Mouse (Mus musculus) hematopoietic stem cell, adult 5-6 weeks (primary cell): ENCODE data around the gene Ctrc. TPM values are rescaled to one million over a fixed set of nuclear protein-coding genes. Genes with fewer than 3 reads are reported as not detected.
"Not testable (repeated sequence)": the region's sequence is repeated elsewhere in the genome, so short reads cannot be mapped to it uniquely, and the experiment has no call there.

ENCODE experiments used
- ATAC-seq, 2 experiments: fragments of 125-278 bp in 1 of 2; replicated peaks in 1 of 2; 2 replicates each; pipeline ENCODE4 v1.8.0; 2016 to 2017; ENCODE audit warnings: inconsistent platforms in 2 of 2, mild to moderate bottlenecking in 2 of 2, moderate number of reproducible peaks in 2 of 2, low read depth in 1 of 2, moderate TSS enrichment in 1 of 2; ENCODE audit not compliant: low FRiP score in 2 of 2, poor library complexity in 2 of 2, severe bottlenecking in 2 of 2, insufficient read depth in 1 of 2, low TSS enrichment in 1 of 2
- total RNA-seq: library from RNA; stranded (forward); fragments of 172-1452, 232-1000 nt; gene quantifications from 2 replicates; pipeline ENCODE4 v1.2.3, GENCODE M21; 2017

Ctrc gene
- total RNA-seq, 1 experiment from 2014 or later = not detected

- no peak for ATAC-seq
Observed at GRCm38 (mm10) chr4:141797545-141797944, 48.6 kb downstream of the Ctrc start.

GRCm38 (mm10) chr4:141796954-141797353, 49.2 kb downstream of the Ctrc start:
- ATAC-seq = no peak

- no peak for ATAC-seq
Observed at GRCm38 (mm10) chr4:141796356-141796755, 49.8 kb downstream of the Ctrc start.

GRCm38 (mm10) chr4:141794152-141794535, 52.0 kb downstream of the Ctrc start:
- ATAC-seq = no peak

- ATAC-seq = peak; percentile 51 to 74
Observed at GRCm38 (mm10) chr4:141793282-141794151, 52.6 kb downstream of the Ctrc start, which contains the start of gene Casp9. Gene Casp9, plus strand, starts transcription at chr4:141793612.

GRCm38 (mm10) chr4:141792554-141793281, 53.4 kb downstream of the Ctrc start:
- peak; percentile 2 to 3; a peak in 3 of 4 replicates for ATAC-seq

GRCm38 (mm10) chr4:141791951-141792350, 54.2 kb downstream of the Ctrc start:
- ATAC-seq = no peak

GRCm38 (mm10) chr4:141791486-141791885, 54.7 kb downstream of the Ctrc start:
- ATAC-seq = no peak

GRCm38 (mm10) chr4:141790524-141790990, 55.6 kb downstream of the Ctrc start, which contains the start of gene Dnajc16:
Gene Dnajc16, minus strand, starts transcription at chr4:141790931.
- ATAC-seq = peak; percentile 80 to 86

GRCm38 (mm10) chr4:141789564-141790218, 56.5 kb downstream of the Ctrc start:
- no peak for ATAC-seq

- ATAC-seq = no peak
Observed at GRCm38 (mm10) chr4:141787462-141787861, 58.7 kb downstream of the Ctrc start.

- ATAC-seq = no peak
Observed at GRCm38 (mm10) chr4:141787046-141787445, 59.1 kb downstream of the Ctrc start.

- no peak for ATAC-seq
Observed at GRCm38 (mm10) chr4:141786141-141786540, 60.0 kb downstream of the Ctrc start.

- ATAC-seq = no peak
Observed at GRCm38 (mm10) chr4:141784835-141785234, 61.3 kb downstream of the Ctrc start.

GRCm38 (mm10) chr4:141781201-141781985, 64.8 kb downstream of the Ctrc start:
- no peak for ATAC-seq

GRCm38 (mm10) chr4:141779828-141780227, 66.3 kb downstream of the Ctrc start:
- ATAC-seq = no peak

- ATAC-seq = not testable (repeated sequence)
Observed at GRCm38 (mm10) chr4:141773019-141773418, 73.1 kb downstream of the Ctrc start.
